Mouse (Mus musculus) gastrocnemius, adult 18-20 months (tissue): ENCODE data around the gene Paqr7. TPM values are rescaled to one million over a fixed set of nuclear protein-coding genes. Genes with fewer than 3 reads are reported as not detected.

Experiments used
- DNase-seq: peaks from one replicate; pipeline ENCODE4 v3.0.0; 2021; ENCODE audit warnings: low spot score
- long read RNA-seq, 2 experiments: library from polyadenylated mRNA; stranded (forward); transcript quantifications; one replicate each; pipeline ENCODE4 v2.0.0; 2021
- total RNA-seq, 2 experiments: library from RNA; stranded (reverse); gene quantifications; 2 replicates each; pipeline ENCODE4 v1.2.3; 2021

Gene Paqr7
- total RNA-seq, result 1 to 10 TPM; 2.9 to 4.4 TPM
- long read RNA-seq, experiment 1, transcript Paqr7-201 (2 exons, 2,351 nt), result major isoform, 5 of 9 reads
- long read RNA-seq, experiment 1, partial matches to known transcripts, result 0 of 9 reads
- long read RNA-seq, experiment 1, other reads (novel, unspliced or antisense), result 3 of 9 reads
- long read RNA-seq, experiment 2, partial matches to known transcripts, result 0 of 4 reads
- long read RNA-seq, experiment 2, other reads (novel, unspliced or antisense), result 1 of 4 reads

GRCm38 (mm10) chr4:134496595-134497210, at the start of gene Paqr7:
Gene Paqr7 (plus strand): TSS chr4:134496697.
- peak; percentile 66 for DNase-seq

DNA sequence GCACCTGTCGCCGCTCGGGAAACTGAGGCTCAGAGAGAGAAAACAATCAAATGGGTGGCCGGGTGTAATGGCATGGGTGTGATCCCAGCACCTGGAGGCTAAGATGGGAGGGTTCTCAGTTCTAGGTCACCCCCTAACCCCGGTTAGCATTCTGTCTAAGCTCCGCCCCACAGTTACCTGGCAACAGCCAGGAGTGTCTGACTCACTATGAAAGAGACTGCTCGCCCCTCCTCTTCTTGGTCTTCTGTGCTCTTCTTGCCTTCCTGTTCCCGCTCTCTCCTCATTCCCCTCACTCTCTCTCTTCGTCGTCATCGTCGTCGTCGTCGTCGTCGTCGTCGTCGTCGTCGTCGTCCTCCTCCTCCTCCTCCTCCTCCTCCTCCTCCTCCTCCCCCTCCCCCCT, 48.5 kb upstream of the Paqr7 start:
- no peak for DNase-seq

DNA sequence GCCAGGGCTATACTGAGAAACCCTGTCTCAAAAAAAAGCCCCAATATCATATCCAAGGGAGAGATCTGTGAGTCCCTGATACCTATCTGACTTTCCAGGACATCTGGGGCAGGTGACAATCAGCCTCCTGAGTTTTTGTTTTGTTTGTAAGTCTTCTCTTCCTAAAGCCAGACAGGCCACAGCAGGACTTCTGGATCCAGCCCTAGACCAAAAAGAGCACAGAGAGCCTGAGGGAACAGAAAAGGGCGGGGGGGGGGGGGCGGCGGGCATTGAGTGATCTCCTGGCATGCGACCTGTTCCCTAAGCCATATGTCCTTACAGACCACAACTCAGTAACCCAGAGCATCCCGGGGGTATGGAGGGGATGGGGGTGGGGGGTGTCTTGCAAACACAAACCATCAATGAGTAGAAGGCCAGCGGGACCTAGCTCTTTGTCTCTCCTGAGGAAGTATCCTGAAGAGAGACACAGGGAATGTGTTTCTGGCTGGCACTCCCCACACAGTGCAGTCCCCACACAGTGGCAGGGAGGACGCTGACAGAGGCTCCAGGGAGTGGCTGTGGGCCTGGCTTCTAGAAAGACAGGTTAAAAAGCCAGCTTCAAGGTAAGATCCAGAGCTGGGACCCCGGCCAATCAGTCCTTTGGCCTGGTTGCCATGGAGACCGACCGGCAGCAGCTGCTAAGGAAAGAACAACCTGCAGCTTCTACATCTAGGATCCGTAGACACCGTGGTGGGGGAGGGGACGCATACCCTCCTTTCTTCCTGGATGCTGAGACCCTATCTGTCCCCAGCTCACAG, 46.7 kb upstream of the Paqr7 start:
- no peak for DNase-seq

- no peak for DNase-seq
Measured at GRCm38 (mm10) chr4:134450392-134451195, 45.9 kb upstream of the Paqr7 start.

GRCm38 (mm10) chr4:134451484-134451883, 45.0 kb upstream of the Paqr7 start:
- no peak for DNase-seq

DNA sequence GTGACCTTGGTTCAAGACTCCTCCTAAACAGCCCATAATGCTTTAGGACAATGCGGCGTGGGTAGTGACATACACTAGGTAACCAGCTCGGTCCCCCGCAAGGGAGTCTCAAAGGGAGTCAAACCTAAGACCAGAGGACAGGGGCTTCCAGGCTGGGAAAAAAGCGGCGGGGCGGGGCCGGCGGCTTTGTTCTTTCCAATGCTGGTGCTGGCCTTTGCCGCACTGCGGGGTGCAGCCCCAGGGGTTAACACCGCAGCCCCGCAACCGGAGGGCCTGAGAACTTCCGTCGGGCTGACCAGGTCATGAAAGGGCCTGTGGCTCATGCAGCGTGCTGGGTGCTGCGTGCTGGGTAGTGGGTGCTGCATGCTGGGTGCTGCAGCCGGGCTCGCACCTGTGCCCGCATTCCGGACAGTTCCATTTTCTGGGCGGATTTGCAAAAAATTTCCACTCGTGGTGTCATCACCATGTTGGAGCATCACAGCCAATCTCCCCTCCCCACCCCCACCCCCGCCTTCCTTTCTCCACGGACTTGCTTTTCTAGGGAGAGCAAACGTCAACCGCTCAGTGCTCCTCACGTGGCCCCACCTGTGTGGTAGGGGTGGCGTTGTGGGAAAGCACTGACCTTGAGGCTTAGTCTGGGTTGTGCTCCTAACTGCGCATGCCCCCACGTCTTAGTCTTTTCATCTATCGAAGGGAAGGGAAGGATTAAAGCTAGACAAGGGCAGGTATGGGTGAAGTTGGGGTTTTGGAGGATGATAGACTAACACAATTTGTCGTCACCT, 42.7 kb upstream of the Paqr7 start:
- no peak for DNase-seq

- no peak for DNase-seq
Measured at GRCm38 (mm10) chr4:134455310-134455709, 41.2 kb upstream of the Paqr7 start.

GRCm38 (mm10) chr4:134457130-134457825, 39.2 kb upstream of the Paqr7 start:
- no peak for DNase-seq

- no peak for DNase-seq
Measured at GRCm38 (mm10) chr4:134458856-134459255, 37.6 kb upstream of the Paqr7 start.

- no peak for DNase-seq
Measured at GRCm38 (mm10) chr4:134460277-134460676, 36.2 kb upstream of the Paqr7 start.

DNA sequence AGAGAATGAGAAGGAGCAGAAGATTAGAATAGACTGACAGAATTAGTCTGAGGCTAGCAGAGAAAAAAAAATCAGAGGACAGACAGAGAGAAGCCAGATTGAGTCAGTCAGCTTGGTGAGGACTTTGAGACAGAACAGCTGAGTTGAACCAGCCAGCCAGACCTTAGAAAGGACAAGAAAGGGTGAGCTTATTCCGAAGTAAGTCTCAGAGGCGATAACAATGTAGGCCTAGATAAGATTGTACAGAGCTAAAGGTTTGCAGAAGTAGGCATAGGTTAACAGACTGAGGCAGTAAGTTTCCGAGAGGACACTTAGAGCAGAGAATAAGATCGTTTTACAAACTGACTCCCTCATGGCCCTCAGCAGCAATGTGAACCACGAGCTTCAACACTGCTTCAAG, 35.2 kb upstream of the Paqr7 start:
- DNase-seq, result no peak

DNA sequence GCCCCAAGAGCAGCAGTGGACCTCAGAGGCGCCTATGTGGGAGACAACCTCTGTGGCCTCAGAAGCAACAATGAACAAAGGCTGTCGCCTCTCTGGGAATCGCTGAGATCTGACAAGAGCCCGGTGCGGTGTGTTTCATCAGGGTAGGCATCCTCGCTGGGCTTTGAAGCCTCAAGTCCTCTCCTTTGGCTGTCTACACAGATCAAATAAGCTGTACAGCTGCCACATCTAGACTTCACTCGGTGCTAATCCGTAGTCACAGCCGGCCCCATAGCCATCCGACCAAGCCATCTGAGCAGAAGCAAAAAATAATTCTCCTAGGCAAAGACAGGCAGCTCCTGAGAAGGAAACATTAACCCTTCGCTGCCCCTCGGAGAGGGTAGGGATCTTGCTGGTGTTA, 30.7 kb upstream of the Paqr7 start:
- DNase-seq, result no peak

- no peak for DNase-seq
Measured at GRCm38 (mm10) chr4:134466381-134467262, 29.9 kb upstream of the Paqr7 start.

DNA sequence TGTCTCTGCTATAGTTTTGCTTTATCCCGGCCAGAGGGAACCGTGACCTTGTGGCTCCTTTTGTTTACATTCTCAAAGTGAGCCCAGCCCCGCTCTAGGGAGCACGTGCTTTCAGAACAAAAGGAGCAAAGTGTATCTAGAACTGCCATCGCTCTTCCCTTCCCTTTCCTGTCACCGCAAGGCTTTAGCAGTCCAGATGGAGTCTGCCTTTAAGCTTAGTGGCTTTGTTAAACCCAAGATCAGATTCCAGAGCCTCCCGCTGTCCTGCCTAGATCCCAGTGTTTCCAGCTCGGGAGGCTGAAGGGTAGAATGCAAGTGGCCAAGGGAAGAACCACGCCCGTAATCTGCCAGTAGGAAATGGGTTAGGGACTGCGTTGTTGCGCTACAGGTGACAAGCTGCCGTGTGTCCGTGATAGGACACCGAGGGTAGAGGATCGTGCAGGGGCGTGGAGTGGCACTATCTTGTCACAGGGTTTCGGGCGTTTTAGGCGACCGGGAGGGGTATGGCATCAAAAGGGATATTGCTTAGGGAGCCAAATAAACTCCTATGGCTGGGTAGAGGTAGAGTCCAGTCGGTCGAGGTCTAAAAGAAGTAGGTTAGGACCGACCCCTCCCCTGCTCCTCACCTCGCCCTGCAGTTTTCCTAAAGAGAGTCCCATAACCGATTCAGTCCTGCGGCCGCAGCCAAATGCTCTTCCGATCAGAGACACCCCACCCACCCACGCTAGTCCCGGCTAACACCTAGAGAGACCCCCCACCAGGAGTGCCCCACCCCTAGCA, 28.9 kb upstream of the Paqr7 start:
- DNase-seq, result no peak

- peak; percentile 92 for DNase-seq
Measured at GRCm38 (mm10) chr4:134468215-134468575, 28.3 kb upstream of the Paqr7 start, which contains the start of gene Stmn1. Gene Stmn1 (plus strand): TSS chr4:134468320.

GRCm38 (mm10) chr4:134468578-134469266, 27.8 kb upstream of the Paqr7 start:
- DNase-seq, result peak; percentile 89

DNA sequence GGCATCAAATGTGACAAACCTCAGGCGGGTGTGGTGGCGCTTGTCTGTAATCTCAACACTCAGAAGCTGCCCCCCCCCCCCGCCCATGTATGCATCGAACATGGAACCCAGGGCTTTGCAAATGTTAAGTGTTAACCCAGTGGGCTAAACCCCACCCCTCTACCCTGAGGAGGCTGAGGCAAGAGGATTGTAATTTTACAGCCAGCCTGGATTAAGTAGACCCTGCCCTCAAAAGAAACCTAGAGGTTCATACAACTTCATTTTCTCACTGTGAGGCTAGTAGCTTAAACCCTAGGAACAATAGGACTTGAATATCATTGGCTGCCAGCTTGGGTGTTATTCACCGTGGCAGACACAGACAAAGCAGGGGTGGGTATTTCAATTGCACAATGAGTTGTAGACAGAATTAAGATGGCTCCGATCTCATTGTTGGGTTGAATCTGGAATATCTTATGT, 27.1 kb upstream of the Paqr7 start:
- no peak for DNase-seq

DNA sequence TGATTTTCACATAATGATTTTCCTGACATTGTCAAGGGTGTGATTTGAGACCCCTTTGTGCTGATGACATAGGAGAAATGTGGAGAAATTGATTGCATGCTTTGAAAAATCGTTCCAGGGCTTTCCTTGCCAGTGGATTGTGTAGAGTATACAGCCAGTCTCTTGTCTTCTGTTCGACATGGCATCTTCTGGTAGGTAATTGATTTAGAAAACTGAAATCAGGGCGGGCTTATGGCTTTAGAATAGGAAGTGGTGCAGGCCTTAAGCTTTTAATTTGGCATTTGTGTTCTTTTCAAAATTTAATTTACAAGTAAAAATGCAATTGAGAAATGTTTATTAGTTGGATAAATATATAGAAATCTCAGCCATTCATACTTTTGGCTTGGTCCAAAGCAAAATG, 26.5 kb upstream of the Paqr7 start:
- no peak for DNase-seq
